Mouse (Mus musculus) right cerebral cortex, postnatal 10 days (tissue): ENCODE measurements at regions not wholly inside any gene's neighbourhood (a gene's known extent, or its start where the extent isn't known, plus 50 kb on each side); places are given as distances from the start of the nearest gene placed in this dataset.

ENCODE experiments used
- DNase-seq, 2 experiments: peaks; one replicate each; pipeline ENCODE4 v3.0.0; 2021; ENCODE audit warnings: low spot score in 2 of 2

GRCm38 (mm10) chr13:43967516-43967915, 182.9 kb downstream of the Cd83 start:
- no peak for DNase-seq

DNA sequence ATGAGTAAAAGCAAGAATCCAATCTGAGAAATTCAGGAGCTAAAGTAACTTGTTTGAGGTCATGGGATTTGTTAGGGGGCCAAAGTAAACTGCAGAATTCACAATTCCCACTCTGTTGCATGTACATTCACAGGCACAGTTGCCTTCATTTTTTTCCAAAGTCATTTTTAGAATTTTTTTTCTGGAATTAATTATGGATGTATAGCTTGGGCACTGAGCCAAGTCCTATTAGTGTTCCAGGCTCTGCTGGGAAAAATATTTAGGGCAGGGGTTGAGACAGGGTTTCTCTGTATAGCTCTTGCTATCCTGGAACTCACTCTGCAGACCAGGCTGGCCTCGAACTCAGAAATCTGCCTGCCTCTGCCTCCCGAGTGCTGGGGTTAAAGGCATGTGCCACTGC, 188.3 kb downstream of the Cd83 start:
- DNase-seq = no peak

DNA sequence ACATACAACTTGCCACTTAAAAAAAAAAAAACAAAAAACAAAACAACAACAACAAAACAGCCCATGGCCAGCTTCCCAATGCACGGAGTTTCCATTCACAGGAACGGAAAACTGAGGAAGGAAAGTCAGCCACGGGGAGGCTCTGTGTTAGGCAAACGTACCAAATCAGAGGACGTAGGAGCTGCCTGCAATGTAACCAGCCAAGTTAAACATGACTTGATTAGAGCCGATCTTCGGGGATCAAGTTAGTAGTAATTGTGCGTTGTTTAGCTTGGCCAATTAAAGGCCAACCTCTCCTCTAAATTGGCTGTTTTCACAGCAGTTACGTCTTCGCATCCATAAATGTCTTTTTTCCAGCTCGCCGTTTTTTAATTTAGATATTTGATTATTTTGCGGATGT, 190.7 kb downstream of the Cd83 start:
- no peak for DNase-seq

GRCm38 (mm10) chr13:43975801-43976200, 191.2 kb downstream of the Cd83 start:
- DNase-seq = no peak

DNA sequence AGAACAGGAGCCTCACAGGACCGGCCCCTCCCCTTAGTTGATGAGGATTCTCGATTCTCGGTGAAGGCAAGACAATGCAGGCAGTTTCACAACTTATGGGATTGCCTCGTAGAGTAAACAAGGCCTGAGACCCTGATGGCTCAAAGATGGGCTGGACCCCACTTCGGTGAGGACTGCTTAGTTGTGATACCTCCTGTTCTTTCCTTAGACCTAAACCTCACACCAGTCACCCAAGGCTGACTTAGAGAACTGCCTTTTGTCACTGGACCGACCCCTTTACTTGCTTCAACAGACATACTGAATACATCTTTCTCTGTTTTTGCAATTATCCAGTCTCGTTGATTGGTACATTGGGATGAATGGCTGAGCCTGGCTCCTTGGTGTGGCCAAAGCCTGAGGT, 192.1 kb downstream of the Cd83 start:
- DNase-seq = no peak

DNA sequence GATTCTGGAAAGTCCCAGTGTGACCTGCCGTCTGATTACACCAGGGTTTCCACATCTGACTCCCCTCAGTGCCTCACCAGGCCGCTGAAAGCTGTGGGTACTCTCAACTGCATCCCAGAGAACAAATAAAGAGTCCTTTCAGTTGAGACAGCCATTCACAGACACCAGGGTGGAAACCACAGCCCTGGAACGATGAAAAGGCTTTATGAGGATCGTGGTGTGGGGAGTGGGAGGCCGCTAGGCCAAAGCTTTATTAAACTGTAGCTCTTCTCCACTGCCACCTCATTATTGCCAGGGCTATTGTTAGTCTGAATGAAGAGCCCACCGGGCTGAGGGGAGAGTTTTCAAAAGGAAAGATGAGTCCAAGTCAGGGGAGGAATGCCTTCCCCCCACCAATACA, 202.8 kb downstream of the Cd83 start:
- no peak for DNase-seq

- no peak for DNase-seq
Observed at GRCm38 (mm10) chr13:43988421-43988820, 203.8 kb downstream of the Cd83 start.

- peak; percentile 86 to 91 for DNase-seq
Observed at GRCm38 (mm10) chr13:43990281-43991101, 205.9 kb downstream of the Cd83 start.

- peak; percentile 69 to 71 for DNase-seq
Observed at GRCm38 (mm10) chr13:43991774-43992173, 207.2 kb downstream of the Cd83 start.

GRCm38 (mm10) chr13:43992968-43993367, 208.4 kb downstream of the Cd83 start:
- DNase-seq = no peak

DNA sequence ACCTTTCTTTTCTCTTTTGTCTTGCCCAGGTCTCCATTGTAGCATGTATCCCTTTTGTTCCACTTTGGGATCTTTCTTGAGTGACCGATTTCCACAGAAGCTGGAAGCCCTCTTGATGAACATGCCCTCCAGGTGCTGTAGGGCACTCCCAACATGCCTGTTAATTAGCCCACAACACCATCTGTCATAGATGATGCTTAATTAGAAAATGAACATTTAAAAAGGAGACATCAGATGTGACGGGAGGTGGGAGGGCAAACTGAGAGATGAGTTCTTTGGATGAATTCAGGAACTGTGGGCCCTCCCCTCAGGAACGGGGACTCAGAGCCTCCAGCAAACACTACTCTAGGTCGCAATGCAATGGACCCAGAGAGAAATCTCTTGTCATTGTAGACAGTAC, 209.8 kb downstream of the Cd83 start:
- no peak for DNase-seq

- no peak for DNase-seq
Observed at GRCm38 (mm10) chr13:43995623-43996022, 211.0 kb downstream of the Cd83 start.

DNA sequence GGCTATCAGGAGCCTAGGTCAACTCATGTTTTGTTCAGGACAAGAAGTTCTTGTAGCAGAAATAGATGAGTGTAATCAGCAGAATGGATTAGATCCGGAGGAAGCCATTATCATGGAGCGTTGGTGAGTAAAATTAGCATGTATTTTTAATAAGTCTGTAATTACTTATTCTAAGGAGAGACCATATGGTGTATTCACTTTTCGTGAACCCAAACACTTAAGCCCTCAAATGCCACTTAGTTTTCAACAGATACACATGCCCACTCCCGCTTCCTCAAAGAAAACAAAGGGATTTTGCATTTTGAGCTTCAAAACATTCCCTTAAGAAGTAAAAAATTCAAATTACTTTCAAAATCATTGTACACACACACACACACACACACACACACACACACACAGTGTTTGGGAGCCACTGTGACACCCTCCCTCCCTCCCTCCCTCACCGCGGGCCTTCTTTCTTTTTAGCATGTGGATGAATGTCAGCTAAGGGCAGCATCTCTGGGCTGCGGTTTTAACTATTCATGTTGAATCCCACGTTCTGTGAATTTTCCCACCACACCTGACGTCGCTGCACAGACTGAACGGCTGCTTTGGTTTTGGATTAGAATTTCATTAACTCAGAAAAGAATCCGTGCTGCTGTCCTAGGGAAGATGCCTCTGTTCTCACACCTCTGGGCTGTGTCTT, 217.4 kb downstream of the Cd83 start:
- DNase-seq = no peak

GRCm38 (mm10) chr13:44012868-44013267, 228.3 kb downstream of the Cd83 start:
- DNase-seq = no peak

DNA sequence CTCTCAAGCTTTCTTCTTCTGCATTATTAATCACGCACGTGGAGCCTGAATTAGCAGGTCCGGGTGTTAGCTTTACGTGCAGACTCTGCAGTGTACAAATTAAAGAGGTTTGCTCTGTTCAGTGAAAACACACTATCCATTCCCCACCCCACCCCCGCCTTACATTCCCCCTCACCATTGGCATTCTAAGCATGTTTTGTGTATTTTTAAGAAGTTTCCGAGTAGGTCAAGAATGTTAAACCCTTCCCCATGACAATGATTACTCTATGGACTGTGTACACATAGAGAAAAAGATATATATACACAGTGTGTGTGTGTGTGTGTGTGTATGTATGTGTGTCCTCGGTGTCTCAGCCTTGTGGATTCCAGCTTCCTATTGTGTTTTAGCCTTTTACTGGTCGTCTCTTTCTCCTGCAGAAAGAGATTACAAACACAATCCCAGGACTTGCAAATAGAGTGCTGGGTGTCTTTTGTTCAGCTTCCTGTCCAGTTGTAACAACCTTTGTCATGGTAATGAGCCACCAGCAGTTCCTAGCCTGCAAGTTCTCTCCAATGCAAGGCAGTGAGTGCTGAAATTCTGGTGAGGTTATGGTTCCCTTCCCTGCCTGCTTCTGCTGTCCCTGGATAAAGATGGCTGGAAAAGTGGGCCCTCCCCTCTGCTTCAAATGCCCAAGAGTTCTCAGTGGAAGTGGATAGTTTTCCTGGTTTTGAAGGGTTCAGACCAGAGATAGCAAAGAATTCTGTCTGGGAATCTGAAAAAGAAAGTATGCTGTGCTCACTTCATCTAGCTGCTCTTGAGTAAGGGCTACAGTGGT, 234.1 kb downstream of the Cd83 start:
- no peak for DNase-seq

- no peak for DNase-seq
Observed at GRCm38 (mm10) chr13:44019304-44019583, 234.7 kb downstream of the Cd83 start.

DNA sequence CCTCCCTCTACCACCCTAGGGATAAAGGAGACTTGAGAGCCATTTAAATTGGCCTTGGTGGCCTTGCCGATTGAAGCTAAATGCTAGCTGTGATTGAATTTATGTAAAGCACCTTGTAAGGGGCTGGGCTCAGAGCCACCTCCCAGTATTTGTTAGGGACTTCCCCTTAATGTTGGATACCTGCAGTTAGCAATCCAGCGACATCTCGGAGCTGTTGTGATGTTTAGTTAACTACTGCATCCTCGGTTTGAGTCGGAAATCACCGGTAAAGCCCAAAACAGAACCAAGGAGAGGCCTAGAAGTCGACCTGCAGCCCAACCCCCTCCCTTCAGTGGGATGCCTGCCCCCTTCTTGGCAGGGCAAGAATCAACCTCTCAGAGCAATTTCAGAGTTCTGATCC, 236.3 kb downstream of the Cd83 start:
- DNase-seq = no peak

- no peak for DNase-seq
Observed at GRCm38 (mm10) chr13:44022106-44022505, 237.5 kb downstream of the Cd83 start.

GRCm38 (mm10) chr13:44024612-44025011, 240.0 kb downstream of the Cd83 start:
- no peak for DNase-seq

- no peak for DNase-seq
Observed at GRCm38 (mm10) chr13:44026321-44027255, 242.0 kb downstream of the Cd83 start.

DNA sequence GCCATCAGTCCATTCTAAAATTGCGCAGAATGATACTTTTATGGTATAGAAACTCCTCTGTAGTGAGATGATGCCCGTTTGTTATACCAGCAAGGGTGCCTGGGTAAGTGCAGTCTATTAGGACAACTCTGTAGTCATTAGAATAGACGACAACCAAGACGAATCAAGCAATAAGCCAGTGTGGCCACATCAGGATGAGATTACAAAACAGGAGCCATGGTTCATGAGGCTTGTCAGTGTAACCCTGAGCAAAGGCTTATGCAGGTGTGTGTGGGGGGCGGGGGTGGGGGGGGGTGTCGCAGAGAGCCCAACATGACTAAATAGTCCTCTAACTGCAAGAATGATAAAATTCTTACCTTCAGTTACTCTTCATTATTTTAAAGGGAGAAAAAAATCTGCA, 243.5 kb downstream of the Cd83 start:
- no peak for DNase-seq

- DNase-seq = peak; percentile 37 to 54
Observed at GRCm38 (mm10) chr13:44030590-44030989, 246.0 kb downstream of the Cd83 start.
